ENCODE assay signal across 8 mouse cellular contexts in genomic region chr8:64946820-64947697, GRCm38 (mm10). TPM values are rescaled to one million over a fixed set of nuclear protein-coding genes. Genes with fewer than 3 reads are reported as not detected.
DNase-seq lines count a peak whose midpoint lies in the region; ATAC-seq and TF ChIP-seq lines count a peak whose summit lies in the region.

TSS of gene Tmem192 (plus strand) at chr8:64947185.

- peak; percentile 44; the same call in 1 of the 2 replicates for TF ChIP-seq POLR2A in bone marrow, adult 2 months (IDR thresholded peaks at IDR 0.05; ENCODE audit: borderline replicate concordance, control insufficient read depth, low read depth, low read length)

- H3K36me3 ChIP-seq in embryonic facial prominence, embryonic 15.5 days: no peaks in the 10 kb centered on the region
- H3K36me3 ChIP-seq in kidney, embryonic 15.5 days: no peaks in the 10 kb centered on the region

- peak within 1 kb of the TSS; percentile 81 for H3K4me3 ChIP-seq in bone marrow, adult 2 months (replicated peaks; ENCODE audit: control insufficient read depth, low read depth, low read length)
- peak within 1 kb of the TSS; percentile 89 for H3K4me3 ChIP-seq in embryonic facial prominence, embryonic 15.5 days (replicated peaks)
- peak within 1 kb of the TSS; percentile 82 for H3K4me3 ChIP-seq in kidney, embryonic 15.5 days (replicated peaks)

- under 1% methylated on average over 73 of the region's 73 CpGs for WGBS in bone marrow, adult 2 months
- 1% methylated on average over 67 of the region's 73 CpGs for WGBS in embryonic facial prominence, embryonic 15.5 days
- 1% methylated on average over 73 of the region's 73 CpGs for WGBS in kidney, embryonic 15.5 days

- no peak for TF ChIP-seq CTCF in bone marrow, adult 2 months (IDR thresholded peaks at IDR 0.05; ENCODE audit: control insufficient read depth, insufficient read depth, low read length)

- H3K4me1 ChIP-seq in bone marrow, adult 2 months (ENCODE audit: control insufficient read depth, insufficient read depth, low read length): peaks cover 2% of the 10 kb centered on the region; the same call in 1 of the 2 replicates
- peaks cover 7% of the 10 kb centered on the region; the same call in 1 of the 2 replicates for H3K4me1 ChIP-seq in embryonic facial prominence, embryonic 15.5 days
- H3K4me1 ChIP-seq in kidney, embryonic 15.5 days: 0 out of 2 replicates have a peak, but pooled peaks cover 8% of the 10 kb centered on the region

- no peaks in the 10 kb centered on the region for H3K9me3 ChIP-seq in embryonic facial prominence, embryonic 15.5 days (replicated peaks)
- no peaks in the 10 kb centered on the region for H3K9me3 ChIP-seq in kidney, embryonic 15.5 days (replicated peaks)

- peaks cover 14% of the 10 kb centered on the region; the same call in 1 of the 2 replicates for H3K27me3 ChIP-seq in embryonic facial prominence, embryonic 15.5 days
- H3K27me3 ChIP-seq in kidney, embryonic 15.5 days: peaks cover 19% of the 10 kb centered on the region

- H3K4me2 ChIP-seq in embryonic facial prominence, embryonic 15.5 days (replicated peaks): peak within 1 kb of the TSS; percentile 64
- peak within 1 kb of the TSS; percentile 68 for H3K4me2 ChIP-seq in kidney, embryonic 15.5 days

- peak within 1 kb of the TSS; percentile 45 for H3K9ac ChIP-seq in embryonic facial prominence, embryonic 15.5 days
- H3K9ac ChIP-seq in kidney, embryonic 15.5 days: peak within 1 kb of the TSS; percentile 53

- peak within 1 kb of the TSS; percentile 95 for H3K27ac ChIP-seq in bone marrow, adult 2 months (ENCODE audit: control insufficient read depth, insufficient read depth, low read depth, low read length, poor library complexity)
- peak within 1 kb of the TSS; percentile 81 for H3K27ac ChIP-seq in embryonic facial prominence, embryonic 15.5 days (replicated peaks)
- peak within 1 kb of the TSS; percentile 85 for H3K27ac ChIP-seq in kidney, embryonic 15.5 days

- ATAC-seq in embryonic facial prominence, embryonic 15.5 days (ENCODE audit: insufficient number of reproducible peaks, low FRiP score, low TSS enrichment, low read depth): peak; percentile 92
- peak; percentile 97 for ATAC-seq in kidney, embryonic 15.5 days (replicated peaks; ENCODE audit: low FRiP score)
- ATAC-seq in monocyte, adult 5-6 weeks (replicated peaks; ENCODE audit: insufficient number of reproducible peaks, low FRiP score, low TSS enrichment, poor library complexity, severe bottlenecking): peak; percentile 80

- peak; percentile 94 for DNase-seq in 416B (ENCODE audit: low read depth)
- peak; percentile 94 to 97 for DNase-seq in heart, adult 9 months (ENCODE audit: low spot score in 2 of 2)
- DNase-seq in liver: peak; percentile 95
- DNase-seq in spleen, postnatal 4 days (ENCODE audit: low spot score in 2 of 2): peak; percentile 97 to 99

RNA-seq across cellular contexts. Expression of gene Tmem192, which starts in this region (rescaled TPM):
- polyA plus RNA-seq in bone marrow, adult 2 months (2011; ENCODE audit: insufficient read depth, insufficient read length, low replicate concordance, missing spikeins): 3.8 and 27.7 TPM in 2 replicates
- 25.0 and 25.5 TPM in 2 replicates for polyA plus RNA-seq in embryonic facial prominence, embryonic 15.5 days (2015; fragmentation: Nextera tagmentation; extraction: Ambion mirVana)
- polyA plus RNA-seq in kidney, embryonic 15.5 days (2015; fragmentation: Nextera tagmentation; extraction: Ambion mirVana): 26.7 and 28.1 TPM in 2 replicates
- total RNA-seq in monocyte, adult 5-6 weeks (2017): 21.7 to 28.7 TPM (median 26.3 TPM) in 3 replicates

Comparison
In these comparisons a context has a peak if more than half of its experiments do, and no peak if none do; other contexts are left out.
1. Peak in every context shown above with its lines: DNase-seq, ATAC-seq, H3K4me3 ChIP-seq and H3K27ac ChIP-seq.